Comparison of ENCODE assay signal across 8 mouse cellular contexts in genomic region chr10:81643449-81644055, GRCm38 (mm10). TPM values are rescaled to one million over a fixed set of nuclear protein-coding genes. Genes with fewer than 3 reads are reported as not detected.
DNase-seq lines count a peak whose midpoint lies in the region; ATAC-seq lines count a peak whose summit lies in the region.

No protein-coding gene starts in this region.

- peak; percentile 79 for ATAC-seq in common myeloid progenitor, adult 5-6 weeks (replicated peaks; ENCODE audit: low read depth, poor library complexity, severe bottlenecking)

- H3K4me3 ChIP-seq in megakaryocyte, embryonic 14.5 days (replicated peaks), result peak overlapping the region; percentile 100

- peaks cover 54% of the 10 kb centered on the region for H3K4me1 ChIP-seq in megakaryocyte, embryonic 14.5 days

- peaks cover 46% of the 10 kb centered on the region for H3K36me3 ChIP-seq in megakaryocyte, embryonic 14.5 days (replicated peaks; ENCODE audit: low read length)

- H3K27me3 ChIP-seq in megakaryocyte, embryonic 14.5 days (replicated peaks), result no peaks in the 10 kb centered on the region

- DNase-seq in ZHBTc4 (ENCODE audit: low read depth, low spot score), result peak; percentile 98
- DNase-seq in gastrocnemius, adult 8-10 months (ENCODE audit: low spot score in 2 of 2), result peak; percentile 88 to 95
- DNase-seq in hindlimb bud, embryonic 11.5 days (ENCODE audit: extremely low spot score, low read depth, low spot score), result peak; percentile 85
- peak; percentile 89 to 96 for DNase-seq in left cerebral cortex, adult 8-10 months (ENCODE audit: low spot score in 2 of 2)
- peak; percentile 97 for DNase-seq in right cerebral cortex, postnatal 10 days (ENCODE audit: low spot score in 2 of 2)
- peak; percentile 94 for DNase-seq in urinary bladder, postnatal 25 days (ENCODE audit: low spot score)

- H3K9me3 ChIP-seq in megakaryocyte, embryonic 14.5 days, result no peaks in the 10 kb centered on the region

RNA-seq across cellular contexts. Expression of gene Gm10778, which starts 5.3 kb away (rescaled TPM):
- 3.6 and 5.5 TPM in 2 replicates for total RNA-seq in common myeloid progenitor, adult 5-6 weeks (2017)
- total RNA-seq in gastrocnemius, adult 8-10 months (2022), result 1 to 10 TPM; 1.3 to 2.1 (median 1.5) TPM
- 1 to 10 TPM; 2.7 to 5.4 (median 3.3) TPM for total RNA-seq in left cerebral cortex, adult 8-10 months (2022)
- polyA plus RNA-seq in megakaryocyte, embryonic 14.5 days (2012; ENCODE audit: insufficient read depth, low replicate concordance), result 0.19 TPM in 1 of 2 replicates, not detected in the other

RNA-seq across cellular contexts. Expression of gene Ankrd24, which starts 15.2 kb away (rescaled TPM):
- 8.1 and 10.6 TPM in 2 replicates for total RNA-seq in common myeloid progenitor, adult 5-6 weeks (2017)
- 10 to 100 TPM in 1 of 4 experiments, 1 to 10 TPM in 3; 8.1 to 11.8 (median 9.1) TPM for total RNA-seq in gastrocnemius, adult 8-10 months (2022)
- 10 to 100 TPM; 39.7 to 47.9 (median 43.1) TPM for total RNA-seq in left cerebral cortex, adult 8-10 months (2022)
- 13.7 and 17.3 TPM in 2 replicates for polyA plus RNA-seq in megakaryocyte, embryonic 14.5 days (2012; ENCODE audit: insufficient read depth, low replicate concordance)

RNA-seq across cellular contexts. Expression of gene Sirt6, which starts 16.0 kb away (rescaled TPM):
- 3.7 and 5.2 TPM in 2 replicates for total RNA-seq in common myeloid progenitor, adult 5-6 weeks (2017)
- 1 to 10 TPM; 3.1 to 5.4 (median 4.8) TPM for total RNA-seq in gastrocnemius, adult 8-10 months (2022)
- 10 to 100 TPM; 21.8 to 27.9 (median 25.2) TPM for total RNA-seq in left cerebral cortex, adult 8-10 months (2022)
- polyA plus RNA-seq in megakaryocyte, embryonic 14.5 days (2012; ENCODE audit: insufficient read depth, low replicate concordance), result 121 and 174 TPM in 2 replicates

RNA-seq across cellular contexts. Expression of gene BC025920, which starts 37.5 kb away (rescaled TPM):
- 1.4 and 2.1 TPM in 2 replicates for total RNA-seq in common myeloid progenitor, adult 5-6 weeks (2017)
- total RNA-seq in gastrocnemius, adult 8-10 months (2022), result 1 to 10 TPM; 2.8 to 3.8 (median 3.0) TPM
- total RNA-seq in left cerebral cortex, adult 8-10 months (2022), result 1 to 10 TPM; 3.3 to 5.4 (median 3.9) TPM
- polyA plus RNA-seq in megakaryocyte, embryonic 14.5 days (2012; ENCODE audit: insufficient read depth, low replicate concordance), result not detected in 2 replicates

RNA-seq across cellular contexts. Expression of gene Tle6, which starts 42.7 kb away (rescaled TPM):
- 8.4 and 26.1 TPM in 2 replicates for total RNA-seq in common myeloid progenitor, adult 5-6 weeks (2017)
- 1 to 10 TPM; 4.1 to 6.9 (median 5.3) TPM for total RNA-seq in gastrocnemius, adult 8-10 months (2022)
- total RNA-seq in left cerebral cortex, adult 8-10 months (2022), result 10 to 100 TPM; 10.3 to 17.2 (median 14.0) TPM
- 69.5 and 166 TPM in 2 replicates for polyA plus RNA-seq in megakaryocyte, embryonic 14.5 days (2012; ENCODE audit: insufficient read depth, low replicate concordance)

Comparison
In these comparisons a context has a peak if more than half of its experiments do, and no peak if none do; other contexts are left out.
1. Peak in every context shown above with its lines: DNase-seq, ATAC-seq and H3K4me3 ChIP-seq.